Mouse (Mus musculus): ENCODE measurements around the gene Hist2h2aa1.
"Not testable (repeated sequence)": the region's sequence is repeated elsewhere in the genome, so short reads cannot be mapped to it uniquely, and the experiment has no call there.

Hist2h2aa1 gene

DNA sequence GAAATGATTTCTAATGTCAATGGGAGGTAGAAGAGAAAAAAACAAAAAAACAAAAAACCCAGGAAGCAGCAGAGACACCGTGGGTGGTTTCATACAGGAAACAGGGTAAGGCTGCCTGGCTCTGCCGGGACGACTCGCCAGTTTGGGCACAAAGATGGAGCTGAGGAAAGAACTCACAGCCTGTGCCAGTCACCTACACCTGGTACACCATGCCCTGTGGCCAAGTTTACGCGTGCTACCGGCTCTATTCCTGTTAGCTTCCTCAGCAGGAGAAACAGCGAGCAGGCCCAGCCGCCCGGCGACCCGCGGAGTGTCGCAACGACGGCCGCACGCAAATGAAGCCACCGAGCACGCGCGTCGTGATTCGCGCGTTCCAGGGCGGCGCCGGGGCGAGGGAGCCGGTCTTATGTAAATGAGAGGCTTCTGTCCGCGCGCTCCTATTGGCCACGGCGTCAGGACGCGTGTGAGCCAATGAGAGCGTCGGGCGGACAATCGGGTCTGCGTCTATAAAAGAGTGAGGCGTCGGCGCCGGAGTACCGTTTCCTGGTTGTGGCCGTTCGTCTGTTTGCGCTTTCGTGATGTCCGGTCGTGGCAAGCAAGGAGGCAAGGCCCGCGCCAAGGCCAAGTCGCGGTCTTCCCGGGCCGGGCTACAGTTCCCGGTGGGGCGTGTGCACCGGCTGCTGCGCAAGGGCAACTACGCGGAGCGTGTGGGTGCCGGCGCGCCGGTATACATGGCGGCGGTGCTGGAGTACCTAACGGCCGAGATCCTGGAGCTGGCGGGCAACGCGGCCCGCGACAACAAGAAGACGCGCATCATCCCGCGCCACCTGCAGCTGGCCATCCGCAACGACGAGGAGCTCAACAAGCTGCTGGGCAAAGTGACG lies at the start of gene Hist2h2aa1:
Gene Hist2h2aa1, plus strand, starts transcription at position 495 of the 884 bp plus-strand sequence.
- DNase-seq (ENCODE audit: low spot score) = peak; percentile 85

DNA sequence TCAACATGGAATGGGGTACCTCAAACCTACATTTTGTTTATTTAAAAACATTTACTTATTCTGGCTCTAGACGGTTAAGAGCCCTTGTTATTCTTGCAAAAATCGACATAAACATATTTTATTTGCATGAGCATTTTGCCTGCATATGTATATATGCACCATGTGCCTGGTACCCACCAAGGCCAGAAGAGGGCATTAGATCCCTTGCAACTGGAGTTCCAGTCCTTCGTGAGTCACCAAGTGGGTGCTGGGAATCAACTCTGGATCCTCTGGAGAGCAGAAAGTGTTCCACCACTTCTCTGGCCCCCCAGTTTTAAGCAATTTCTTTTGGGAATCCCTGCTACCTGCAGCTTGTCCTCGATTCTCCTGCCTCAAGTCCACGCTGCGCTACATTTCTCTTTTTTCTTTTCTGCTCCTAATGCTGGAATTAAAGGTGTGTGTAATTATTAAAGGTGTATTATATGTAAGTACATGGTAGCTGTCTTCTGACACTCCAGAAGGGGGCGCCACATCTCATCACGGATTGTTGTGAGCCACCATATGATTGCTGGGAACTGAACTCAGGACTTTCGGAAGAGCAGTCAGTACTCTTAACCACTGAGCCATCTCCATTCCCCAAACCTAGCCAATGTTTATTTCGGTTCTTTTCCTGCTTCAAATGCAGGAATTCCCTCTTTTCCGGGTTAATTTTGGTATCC lies 49.5 kb upstream of the Hist2h2aa1 start:
- DNase-seq (ENCODE audit: low spot score) = no peak

DNA sequence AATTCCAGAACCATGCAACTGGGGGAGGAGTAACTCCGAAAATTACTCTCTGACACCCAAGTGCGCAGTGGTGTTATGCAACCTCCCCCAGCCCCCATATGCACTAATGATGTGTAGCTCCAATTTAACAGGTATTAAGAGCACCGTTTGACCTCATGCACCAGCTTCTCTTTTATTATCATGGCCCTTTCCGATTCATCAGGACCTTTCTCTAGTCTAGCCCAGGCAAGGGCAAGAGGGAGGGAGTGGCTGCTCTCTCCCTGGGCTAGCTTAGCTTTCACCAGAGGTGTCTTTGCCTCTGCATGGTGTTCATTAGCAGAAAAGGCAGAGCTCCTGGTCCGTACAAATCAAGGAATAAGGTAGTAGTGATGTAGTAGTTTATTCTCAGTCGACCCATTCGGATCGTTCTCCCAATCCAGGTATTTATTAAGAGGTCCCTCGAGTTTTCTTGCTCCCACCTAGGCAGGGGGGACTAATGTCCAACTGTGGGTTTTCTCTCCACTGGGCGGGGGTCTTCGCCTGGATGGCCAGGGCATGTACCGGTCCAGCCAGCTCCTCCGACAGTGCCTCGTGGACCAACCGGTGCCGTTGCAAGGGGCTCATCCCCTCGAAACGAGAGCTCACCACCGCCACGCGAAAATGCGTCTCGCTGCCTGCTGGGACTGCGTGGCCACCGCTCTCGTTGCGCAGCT lies 48.7 kb upstream of the Hist2h2aa1 start:
- DNase-seq (ENCODE audit: low spot score) = no peak

DNA sequence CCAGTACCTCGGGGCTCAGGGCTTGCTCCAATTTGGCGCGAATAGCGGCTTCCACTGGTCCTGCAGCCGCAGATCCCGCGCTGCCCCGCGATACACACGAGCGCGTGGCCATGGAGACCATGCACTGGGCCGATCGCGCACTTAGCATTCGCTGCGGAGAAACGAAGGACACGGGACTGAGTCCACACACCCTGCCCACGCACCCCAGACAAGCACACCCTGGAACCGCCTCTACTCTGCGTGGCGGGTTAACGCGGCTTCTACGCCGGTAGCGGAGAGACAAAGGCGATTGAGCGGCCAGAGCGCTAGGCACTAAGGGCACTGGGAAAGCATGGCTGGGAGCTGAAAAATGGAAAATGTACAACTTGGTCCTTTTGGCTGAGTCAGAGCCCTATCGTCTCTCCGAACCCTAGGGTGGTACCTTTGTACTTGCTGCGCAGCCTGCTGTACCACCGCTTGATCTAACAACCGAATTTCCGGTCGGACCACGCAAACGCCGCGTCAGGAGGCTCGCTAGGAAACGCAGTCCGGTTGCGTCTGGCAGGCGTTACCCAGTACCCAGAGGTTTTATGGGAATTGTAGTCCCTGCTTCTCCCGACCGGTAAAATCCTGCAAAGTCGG lies 48.1 kb upstream of the Hist2h2aa1 start:
- DNase-seq (ENCODE audit: low spot score) = peak; percentile 87

DNA sequence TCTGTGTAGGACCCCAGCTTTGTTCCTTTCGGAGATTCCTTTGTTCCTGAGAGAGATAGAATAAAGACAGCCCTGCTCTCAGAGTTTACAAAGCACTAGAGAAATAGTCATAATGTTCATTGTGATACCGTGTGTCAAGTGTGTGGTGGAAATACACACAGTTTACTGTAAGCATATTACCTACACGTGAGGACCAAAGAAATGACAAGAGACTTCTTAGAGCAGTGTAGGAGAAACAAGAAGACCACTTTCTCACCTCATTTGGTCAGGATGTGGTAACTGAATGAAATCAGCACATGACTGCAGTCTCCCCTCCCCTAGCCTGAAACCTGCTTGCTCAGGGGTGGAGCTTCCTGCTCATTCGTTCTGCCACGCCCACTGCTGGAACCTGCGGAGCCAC lies 47.1 kb upstream of the Hist2h2aa1 start:
- no peak for DNase-seq (ENCODE audit: low spot score)

DNA sequence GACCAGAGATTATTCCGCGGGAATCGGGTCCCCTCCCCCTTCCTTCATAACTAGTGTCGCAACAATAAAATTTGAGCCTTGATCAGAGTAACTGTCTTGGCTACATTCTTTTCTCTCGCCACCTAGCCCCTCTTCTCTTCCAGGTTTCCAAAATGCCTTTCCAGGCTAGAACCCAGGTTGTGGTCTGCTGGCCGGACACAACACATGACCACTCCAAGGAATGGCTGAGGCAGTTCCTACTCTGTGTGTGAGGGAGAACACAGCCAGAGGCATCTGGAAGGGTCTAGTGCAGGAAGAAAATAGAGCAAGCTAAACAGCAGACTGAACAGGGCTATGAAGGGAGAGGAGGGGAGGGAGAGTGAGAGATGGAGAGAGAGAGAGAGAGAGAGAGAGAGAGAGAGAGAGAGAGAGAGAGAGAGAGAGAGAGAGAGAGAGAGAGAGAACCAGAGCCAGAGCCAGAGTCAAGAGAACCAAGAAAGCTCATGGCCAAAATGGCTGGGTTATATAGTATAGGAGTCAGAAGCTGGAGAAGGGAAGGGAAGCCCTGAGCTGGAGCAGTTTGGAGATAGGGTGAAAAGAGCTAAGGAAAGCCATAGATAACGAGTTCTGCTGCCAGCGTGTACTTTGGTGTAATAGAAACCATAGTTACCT lies 46.6 kb upstream of the Hist2h2aa1 start:
- DNase-seq (ENCODE audit: low spot score) = not testable (repeated sequence)

DNA sequence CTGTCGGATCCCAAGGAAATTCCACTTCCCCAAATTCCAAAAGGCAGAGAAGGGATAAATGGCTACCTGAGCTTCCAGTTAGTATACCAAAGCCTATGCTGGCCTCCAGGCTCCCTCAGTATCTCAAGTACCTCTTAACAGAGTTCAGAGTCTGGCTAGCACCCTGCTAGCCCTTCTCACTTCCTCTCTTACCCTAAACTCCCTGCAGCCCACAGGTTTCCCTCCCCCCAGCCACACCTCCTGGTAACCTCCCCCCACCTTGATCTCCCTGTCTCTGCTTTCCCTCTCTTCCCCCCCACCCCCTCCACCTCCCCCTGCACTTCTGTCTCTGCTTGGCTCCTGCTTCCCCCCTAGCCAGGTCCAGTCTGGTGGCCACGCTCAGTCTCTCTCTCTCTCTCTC lies 45.6 kb upstream of the Hist2h2aa1 start:
- no peak for DNase-seq (ENCODE audit: low spot score)

DNA sequence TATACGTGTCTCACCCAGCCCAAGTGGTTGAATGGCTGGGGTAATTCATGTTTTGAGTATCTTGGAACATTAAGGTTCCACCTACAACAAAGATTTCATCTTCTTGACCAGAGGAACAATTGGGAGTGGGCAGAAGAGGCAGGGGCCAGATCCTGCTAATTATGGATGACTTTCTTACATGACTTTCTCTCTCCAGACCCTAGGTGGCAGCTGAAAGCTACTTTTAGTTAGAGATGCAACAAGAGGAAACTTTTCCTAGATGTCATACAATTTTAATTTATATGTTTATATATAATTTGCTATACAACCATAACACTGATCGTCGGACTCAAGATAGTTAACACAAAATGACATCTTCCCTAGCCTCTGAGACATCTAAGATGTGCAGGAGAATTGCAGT lies 37.5 kb upstream of the Hist2h2aa1 start:
- no peak for DNase-seq (ENCODE audit: low spot score)

DNA sequence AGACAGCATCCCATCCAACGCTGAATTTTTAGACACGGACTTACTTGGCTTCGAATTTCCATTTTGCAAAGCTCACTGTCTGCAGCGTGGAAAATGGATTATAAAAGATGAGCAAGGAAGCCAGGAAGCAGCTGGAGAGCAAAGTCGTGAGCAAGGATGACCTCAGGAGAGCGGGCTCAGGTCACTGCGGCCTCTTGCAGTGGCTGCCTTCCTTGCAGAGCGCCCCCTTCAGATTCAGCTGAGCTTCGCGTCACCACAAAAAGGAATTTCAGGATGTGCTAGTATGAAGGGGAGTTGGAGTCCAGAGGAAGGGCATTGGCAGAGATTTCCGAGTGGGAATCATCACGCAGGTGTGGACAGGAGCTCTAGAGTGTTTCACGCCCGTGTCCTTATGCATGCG lies 36.1 kb upstream of the Hist2h2aa1 start:
- no peak for DNase-seq (ENCODE audit: low spot score)

DNA sequence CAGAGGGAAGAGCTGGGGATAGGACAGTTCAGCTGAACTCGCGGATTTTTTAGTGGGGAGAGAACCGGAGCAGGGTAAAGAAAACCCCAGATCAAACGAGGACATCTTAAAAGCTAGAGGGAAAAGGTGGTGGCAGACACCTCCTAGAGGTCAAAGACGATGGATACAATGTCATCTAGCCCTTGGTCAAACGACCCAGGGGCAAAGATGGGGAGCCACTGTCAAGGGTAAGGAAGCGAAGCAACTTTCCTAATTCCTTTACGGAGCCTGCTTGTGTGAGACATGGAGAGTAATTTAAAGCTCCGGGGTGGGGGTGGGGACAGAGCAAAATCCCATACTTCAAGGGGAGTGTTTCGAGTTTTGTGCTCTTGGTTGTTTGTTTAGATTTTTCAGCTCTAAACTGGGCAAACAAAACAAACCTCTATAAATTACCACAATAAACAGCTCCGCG lies 26.1 kb upstream of the Hist2h2aa1 start:
- DNase-seq (ENCODE audit: low spot score) = no peak

DNA sequence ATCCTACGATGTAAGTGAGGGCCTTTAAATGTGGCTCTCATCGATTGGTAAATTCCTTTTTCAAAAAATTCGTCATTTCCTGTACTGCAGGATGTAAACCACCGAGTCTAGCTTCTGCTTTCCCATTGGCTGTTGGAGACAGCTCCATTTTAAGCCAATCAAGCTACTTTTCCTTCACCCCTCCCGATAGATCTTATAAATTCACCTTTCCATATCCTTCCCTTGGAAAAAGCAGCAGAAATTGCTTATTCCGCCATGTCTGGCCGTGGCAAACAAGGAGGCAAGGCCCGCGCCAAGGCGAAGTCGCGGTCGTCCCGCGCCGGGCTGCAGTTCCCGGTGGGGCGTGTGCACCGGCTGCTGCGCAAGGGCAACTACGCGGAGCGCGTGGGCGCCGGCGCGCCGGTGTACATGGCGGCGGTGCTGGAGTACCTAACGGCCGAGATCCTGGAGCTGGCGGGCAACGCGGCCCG lies 25.6 kb upstream of the Hist2h2aa1 start, which contains the start of the genes Bola1 and Hist2h2ab:
Gene Bola1, minus strand, starts transcription at position 49 of the 470 bp plus-strand sequence.
Gene Hist2h2ab, plus strand, starts transcription at position 205 of the 470 bp plus-strand sequence.
- DNase-seq (ENCODE audit: low spot score) = peak; percentile 64

DNA sequence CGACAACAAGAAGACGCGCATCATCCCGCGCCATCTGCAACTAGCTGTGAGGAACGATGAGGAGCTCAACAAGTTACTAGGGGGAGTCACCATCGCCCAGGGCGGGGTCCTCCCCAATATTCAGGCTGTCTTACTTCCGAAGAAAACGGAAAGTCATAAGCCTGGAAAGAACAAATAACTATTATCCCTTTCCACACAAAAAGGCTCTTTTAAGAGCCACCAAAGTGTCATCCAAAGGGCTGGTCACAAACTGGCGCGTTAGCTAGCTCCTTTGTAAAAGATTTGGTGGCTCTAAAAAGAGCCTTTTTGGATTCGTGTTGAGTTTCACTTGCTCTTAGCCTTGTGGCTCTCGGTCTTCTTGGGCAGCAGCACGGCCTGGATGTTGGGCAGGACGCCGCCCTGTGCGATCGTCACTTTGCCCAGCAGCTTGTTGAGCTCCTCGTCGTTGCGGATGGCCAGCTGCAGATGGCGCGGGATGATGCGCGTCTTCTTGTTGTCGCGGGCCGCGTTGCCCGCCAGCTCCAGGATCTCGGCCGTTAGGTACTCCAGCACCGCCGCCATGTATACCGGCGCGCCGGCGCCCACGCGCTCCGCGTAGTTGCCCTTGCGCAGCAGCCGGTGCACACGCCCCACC lies 25.0 kb upstream of the Hist2h2aa1 start:
- DNase-seq (ENCODE audit: low spot score) = not testable (repeated sequence)

DNA sequence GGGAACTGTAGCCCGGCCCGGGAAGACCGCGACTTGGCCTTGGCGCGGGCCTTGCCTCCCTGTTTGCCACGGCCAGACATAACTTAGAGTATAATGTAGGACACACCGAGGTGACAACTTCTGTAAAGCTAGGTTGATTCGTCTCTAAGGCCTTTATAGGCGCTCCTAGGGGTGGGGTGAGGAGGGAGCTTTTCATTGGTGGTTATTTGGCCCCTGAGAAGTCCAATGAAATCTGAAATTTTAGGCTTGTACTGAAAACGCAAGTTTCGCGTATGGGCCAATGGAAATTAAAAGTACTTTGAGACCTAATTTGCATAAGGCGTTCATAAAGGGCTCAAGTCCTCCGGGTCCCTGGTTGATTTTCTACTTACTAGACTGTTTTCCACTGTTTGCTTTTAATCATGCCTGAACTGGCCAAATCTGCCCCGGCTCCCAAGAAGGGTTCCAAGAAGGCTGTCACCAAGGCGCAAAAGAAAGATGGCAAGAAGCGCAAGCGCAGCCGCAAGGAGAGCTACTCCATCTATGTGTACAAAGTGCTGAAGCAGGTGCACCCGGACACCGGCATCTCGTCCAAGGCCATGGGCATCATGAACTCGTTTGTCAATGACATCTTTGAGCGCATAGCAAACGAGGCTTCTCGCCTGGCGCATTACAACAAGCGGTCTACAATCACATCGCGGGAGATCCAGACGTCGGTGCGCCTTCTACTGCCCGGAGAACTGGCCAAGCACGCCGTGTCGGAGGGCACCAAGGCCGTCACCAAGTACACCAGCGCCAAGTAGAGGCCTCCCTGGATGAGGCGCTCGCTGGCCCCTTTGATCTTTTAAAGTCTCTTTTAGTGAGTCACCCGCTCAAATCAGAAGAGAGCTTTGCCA lies 24.3 kb upstream of the Hist2h2aa1 start, which contains the start of the genes Hist2h2ac and Hist2h2be:
Gene Hist2h2ac, minus strand, starts transcription at position 116 of the 875 bp plus-strand sequence.
Gene Hist2h2be, plus strand, starts transcription at position 355 of the 875 bp plus-strand sequence.
- DNase-seq (ENCODE audit: low spot score) = peak; percentile 80

DNA sequence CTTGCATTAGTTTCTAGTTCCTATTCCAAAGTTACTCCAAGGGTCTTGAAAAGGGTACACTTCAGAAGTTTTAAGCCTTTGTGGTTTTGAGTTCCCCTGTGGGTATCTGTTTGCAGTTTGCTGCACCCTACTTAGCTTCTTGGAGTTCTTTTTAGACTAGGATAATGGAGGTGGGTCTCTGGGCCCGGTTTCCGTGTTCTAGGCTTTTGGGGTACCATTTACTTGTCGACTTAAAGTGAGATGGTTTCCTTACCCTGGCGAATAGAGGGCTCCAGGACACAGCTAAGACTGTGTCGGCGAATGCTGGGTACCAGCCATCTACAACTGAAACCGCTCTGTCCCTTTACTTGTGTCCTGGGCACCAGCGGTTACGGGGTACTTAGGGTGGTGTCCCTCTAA lies 23.7 kb upstream of the Hist2h2aa1 start:
- DNase-seq (ENCODE audit: low spot score) = no peak

DNA sequence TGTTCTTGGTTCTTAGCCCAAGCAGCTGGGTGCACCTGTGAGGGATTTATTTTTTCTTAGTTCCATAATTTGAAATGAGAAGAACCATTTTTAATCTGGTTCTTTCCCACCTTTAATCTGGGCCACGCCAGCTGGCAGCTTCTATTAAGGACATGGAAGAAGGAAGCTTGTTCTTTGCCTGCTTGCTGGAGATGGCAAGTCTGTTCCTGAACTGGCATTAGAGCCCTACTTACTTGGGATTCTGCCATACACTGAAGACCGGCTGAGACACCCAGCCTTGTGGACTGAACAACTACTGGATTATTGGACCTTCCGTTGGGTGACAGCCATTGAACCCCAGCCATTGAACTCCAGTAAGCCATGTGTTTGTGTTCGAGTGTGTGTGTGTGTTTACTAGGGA lies 22.5 kb upstream of the Hist2h2aa1 start:
- no peak for DNase-seq (ENCODE audit: low spot score)

DNA sequence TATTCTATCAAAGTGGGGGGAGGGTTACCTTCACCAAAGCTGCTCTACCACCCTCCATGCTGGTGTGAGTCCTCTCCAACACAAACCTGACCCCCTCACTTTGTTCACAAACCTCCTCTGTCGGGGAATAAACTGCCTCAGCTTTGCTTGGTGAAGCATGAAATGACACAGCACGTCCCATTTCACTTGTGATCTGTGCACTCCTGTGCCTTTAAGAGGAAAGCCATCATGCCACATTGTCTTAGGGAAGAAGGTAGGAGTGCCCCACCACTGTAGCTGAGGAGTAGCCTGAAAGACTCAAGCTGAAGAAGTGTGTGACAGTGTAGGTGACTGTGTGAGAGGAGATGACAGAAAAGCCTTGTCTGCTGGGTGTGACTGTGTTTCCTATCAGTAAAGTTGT lies 19.9 kb upstream of the Hist2h2aa1 start:
- DNase-seq (ENCODE audit: low spot score) = no peak

DNA sequence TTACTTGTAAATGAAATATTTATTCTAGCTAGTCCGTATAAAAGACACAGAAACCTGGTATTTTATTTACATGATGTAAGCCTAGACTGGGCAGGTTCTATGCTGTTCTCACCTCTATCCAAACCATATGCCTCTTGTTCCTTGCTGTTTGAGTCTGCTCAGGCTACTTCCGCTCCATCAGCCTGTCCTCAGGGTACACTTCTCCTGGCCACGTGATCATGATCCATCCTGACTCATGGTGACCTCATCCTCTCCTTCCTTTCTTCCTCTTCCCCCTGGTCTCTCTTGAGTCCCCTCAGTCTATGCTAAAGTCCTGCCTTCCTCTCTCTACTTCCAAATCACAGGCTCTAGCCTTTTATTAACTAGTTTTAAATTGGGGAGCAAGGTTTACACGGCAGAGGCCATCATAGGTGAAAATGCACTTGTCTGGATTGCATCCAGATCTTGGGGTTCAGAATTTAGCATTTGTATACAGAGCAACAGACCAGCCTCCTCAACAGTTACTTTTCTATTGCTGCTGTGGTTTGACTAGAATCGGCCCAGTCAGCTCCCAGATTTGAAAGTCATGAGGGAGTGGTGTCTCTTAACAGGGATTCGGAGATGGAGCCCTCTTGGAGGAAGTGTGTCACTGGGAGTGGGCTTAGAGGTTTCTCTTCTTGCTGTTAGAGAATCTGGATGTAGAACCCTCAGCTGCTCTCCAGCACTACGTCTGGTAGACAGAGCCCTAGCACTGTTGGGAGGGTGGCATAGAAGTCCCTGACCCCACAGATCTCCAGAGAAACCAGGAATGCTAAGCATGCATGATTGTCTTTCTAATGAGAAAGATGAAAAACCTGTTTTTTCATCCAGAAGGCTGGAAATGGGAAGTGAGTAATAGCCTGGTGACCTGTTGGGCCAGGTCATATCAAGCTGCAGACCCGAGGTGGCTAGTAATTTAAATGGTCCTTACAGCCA lies 18.3 kb upstream of the Hist2h2aa1 start:
- DNase-seq (ENCODE audit: low spot score) = no peak

DNA sequence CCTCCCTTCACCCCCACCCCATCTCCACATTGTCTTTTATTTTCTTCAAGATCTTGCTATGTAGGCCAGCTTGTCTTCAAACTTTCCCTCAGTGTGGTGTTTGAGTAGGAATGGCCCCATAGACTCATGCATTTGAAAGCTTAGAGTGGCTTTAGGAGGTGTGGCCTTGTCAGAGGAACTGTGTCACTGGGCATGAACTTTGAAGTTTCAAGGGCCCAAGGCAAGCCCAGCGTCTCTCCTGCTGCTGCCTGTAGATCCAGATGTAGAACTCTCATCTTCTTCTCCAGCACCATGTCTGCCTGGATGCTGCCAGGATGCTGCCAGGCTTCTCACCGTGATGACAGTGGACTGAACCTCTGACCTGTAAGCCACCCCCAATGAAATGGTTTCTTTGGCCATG lies 16.5 kb upstream of the Hist2h2aa1 start:
- no peak for DNase-seq (ENCODE audit: low spot score)

All from testis, postnatal 14 days (tissue).